Mouse (Mus musculus) ovary, postnatal 14 days (tissue): ENCODE results near the gene Nxph3.
"Not testable (repeated sequence)": the region's sequence is repeated elsewhere in the genome, so short reads cannot be mapped to it uniquely, and the experiment has no call there.

Experiments
- DNase-seq: peaks from one replicate; pipeline ENCODE4 v3.0.0; 2022; ENCODE audit warnings: low spot score

Gene Nxph3

GRCm38 (mm10) chr11:95519299-95519698, 4.9 kb upstream of the Nxph3 start:
- DNase-seq = no peak

GRCm38 (mm10) chr11:95517162-95517561, 2.8 kb upstream of the Nxph3 start:
- no peak for DNase-seq

GRCm38 (mm10) chr11:95516491-95516911, 2.1 kb upstream of the Nxph3 start:
- DNase-seq = no peak

GRCm38 (mm10) chr11:95515376-95516323, 1.3 kb upstream of the Nxph3 start:
- no peak for DNase-seq

- DNase-seq = no peak
Measured at GRCm38 (mm10) chr11:95513461-95514297, 691 bp downstream of the Nxph3 start.

- no peak for DNase-seq
Measured at GRCm38 (mm10) chr11:95512383-95512782, 2.0 kb downstream of the Nxph3 start.

- no peak for DNase-seq
Measured at GRCm38 (mm10) chr11:95511919-95512318, 2.5 kb downstream of the Nxph3 start.

- DNase-seq = no peak
Measured at GRCm38 (mm10) chr11:95510631-95511030, 3.7 kb downstream of the Nxph3 start.

GRCm38 (mm10) chr11:95509126-95509717, 5.1 kb downstream of the Nxph3 start:
- DNase-seq = no peak

- DNase-seq = no peak
Measured at GRCm38 (mm10) chr11:95508211-95508926, 6.0 kb downstream of the Nxph3 start.

- no peak for DNase-seq
Measured at GRCm38 (mm10) chr11:95507785-95508184, 6.6 kb downstream of the Nxph3 start.

GRCm38 (mm10) chr11:95507041-95507716, 7.2 kb downstream of the Nxph3 start:
- DNase-seq = no peak

- no peak for DNase-seq
Measured at GRCm38 (mm10) chr11:95504271-95504731, 10.1 kb downstream of the Nxph3 start.

GRCm38 (mm10) chr11:95503581-95504180, 10.7 kb downstream of the Nxph3 start:
- no peak for DNase-seq

GRCm38 (mm10) chr11:95501826-95502225, 12.5 kb downstream of the Nxph3 start:
- not testable (repeated sequence) for DNase-seq

- DNase-seq = no peak
Measured at GRCm38 (mm10) chr11:95500836-95501235, 13.5 kb downstream of the Nxph3 start.

- no peak for DNase-seq
Measured at GRCm38 (mm10) chr11:95500412-95500811, 14.0 kb downstream of the Nxph3 start.

- no peak for DNase-seq
Measured at GRCm38 (mm10) chr11:95497921-95498320, 16.4 kb downstream of the Nxph3 start.

GRCm38 (mm10) chr11:95495883-95496282, 18.5 kb downstream of the Nxph3 start:
- DNase-seq = no peak

- no peak for DNase-seq
Measured at GRCm38 (mm10) chr11:95494374-95494773, 20.0 kb downstream of the Nxph3 start.

GRCm38 (mm10) chr11:95493950-95494349, 20.4 kb downstream of the Nxph3 start:
- no peak for DNase-seq
